Mouse (Mus musculus) adipose tissue, adult 10 weeks (tissue): ENCODE results near the gene Pbld2. TPM values are rescaled to one million over a fixed set of nuclear protein-coding genes. Genes with fewer than 3 reads are reported as not detected.

Source experiments
- polyA plus RNA-seq: library from polyadenylated mRNA; stranded (reverse); fragments of 350-450 nt; fragmentation: Illumina TruSeq; extraction: RNeasy Lipid Tissue Mini Kit (QIAGEN cat#74804); gene quantifications from one replicate; pipeline ENCODE4 v1.2.3, GENCODE M21; 2014; ENCODE audit warnings: low read depth, low replicate concordance

The Pbld2 gene
- polyA plus RNA-seq = 6.3 TPM

GRCm38 (mm10) chr10:63023749-63024579, at the start of gene Pbld2, which contains the start of gene Hnrnph3:
Gene Pbld2 (plus strand): TSS chr10:63024315.
Gene Hnrnph3 (minus strand): TSS chr10:63024217.

DNA sequence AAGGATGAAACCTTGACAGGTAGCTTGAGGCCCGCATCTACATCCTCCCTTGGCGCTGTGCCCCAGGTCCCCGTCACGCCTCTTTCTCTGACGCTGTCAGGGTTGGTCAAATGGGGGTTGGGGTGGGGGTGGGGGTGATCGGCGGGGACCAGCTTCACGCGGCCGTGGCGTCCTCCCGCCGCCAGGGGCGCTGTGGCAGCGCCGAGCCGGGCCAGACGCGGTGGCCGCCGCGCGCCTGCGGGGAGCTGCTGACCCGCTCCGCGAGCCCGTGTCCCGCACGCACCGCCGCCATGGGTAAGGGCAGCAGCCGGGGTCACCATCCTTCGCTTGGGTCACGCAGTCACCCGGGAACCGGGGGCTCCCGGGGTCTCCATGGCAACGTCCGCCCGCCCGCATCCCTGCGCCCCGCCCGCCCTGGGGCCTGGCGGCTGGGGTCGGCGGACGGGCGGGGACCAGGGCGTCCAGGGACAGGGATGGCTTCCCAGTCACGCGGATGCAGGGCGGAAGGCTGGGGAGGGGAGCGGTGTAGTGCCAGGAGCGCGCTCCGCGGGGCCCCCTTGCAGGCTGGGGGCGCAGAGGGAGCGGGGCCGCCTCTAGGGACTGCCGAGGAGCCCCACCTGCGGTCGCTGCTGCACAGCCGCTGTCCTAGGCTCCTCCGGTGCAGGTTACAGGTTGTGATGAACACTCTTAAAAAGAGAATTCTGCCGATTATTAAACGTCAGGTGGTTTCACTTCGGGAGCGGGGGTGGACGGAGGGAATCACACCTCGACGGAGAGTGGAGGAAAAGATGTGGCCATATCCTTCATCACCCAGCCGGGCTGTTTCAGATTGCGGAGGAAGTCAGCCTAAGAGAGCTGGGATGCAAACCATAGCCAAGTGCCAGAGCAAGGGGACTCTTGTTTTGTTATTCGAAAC, 43.8 kb upstream of the Pbld2 start, which contains the start of gene Rufy2:
TSS of gene Rufy2 (plus strand) at position 185 of the 916 bp plus-strand sequence.

GRCm38 (mm10) chr10:63059862-63060261, 35.7 kb downstream of the Pbld2 start, which contains the start of gene Pbld1:
Gene Pbld1 (plus strand): TSS chr10:63060162.

DNA sequence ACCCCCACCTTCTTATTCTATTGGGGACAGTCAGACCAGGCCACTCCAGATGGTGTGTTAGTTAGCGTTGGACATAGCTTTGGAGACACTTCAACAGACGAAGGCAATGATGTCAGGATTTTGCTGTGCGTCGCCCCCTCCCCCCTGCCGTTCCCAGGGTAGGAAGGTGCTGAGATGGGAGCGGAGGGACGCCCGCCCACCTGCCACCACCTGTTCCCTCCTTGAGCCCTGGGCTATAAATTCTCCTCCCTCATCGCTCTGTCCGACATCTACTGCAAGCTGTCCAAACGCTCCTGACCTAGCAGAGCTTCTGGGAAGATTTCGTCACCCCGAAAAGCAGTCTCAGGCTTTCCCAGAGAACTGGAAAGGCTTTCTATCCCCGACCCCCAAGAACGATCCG, 75.4 kb downstream of the Pbld2 start, which contains the start of gene Atoh7:
TSS of gene Atoh7 (plus strand) at position 131 of the 400 bp plus-strand sequence.

Other genes starting within 250 kb of the Pbld2 start
- gene Ccar1, start 232.0 kb upstream of the Pbld2 start, polyA plus RNA-seq = 38.4 TPM
- gene Tet1, start 115.3 kb upstream of the Pbld2 start, polyA plus RNA-seq = 0.43 TPM
- gene Slc25a16, start 103.7 kb upstream of the Pbld2 start, polyA plus RNA-seq = 30.6 TPM
- gene Dna2, start 77.3 kb upstream of the Pbld2 start, polyA plus RNA-seq = 2.9 TPM
- gene Rufy2, start 44.1 kb upstream of the Pbld2 start, polyA plus RNA-seq = 8.2 TPM
- 56.8 TPM for gene Hnrnph3, start 98 bp upstream of the Pbld2 start, polyA plus RNA-seq
- gene Pbld1, start 35.8 kb downstream of the Pbld2 start, polyA plus RNA-seq = 3.2 TPM
- gene Atoh7, start 75.3 kb downstream of the Pbld2 start, polyA plus RNA-seq = not detected
- 0.21 TPM for gene Mypn, start 179.6 kb downstream of the Pbld2 start, polyA plus RNA-seq
- gene Herc4, start 219.5 kb downstream of the Pbld2 start, polyA plus RNA-seq = 29.4 TPM